Mouse (Mus musculus): ENCODE data around the gene Olig1.

Olig1 gene

GRCm38 (mm10) chr16:91269468-91270211, at the start of gene Olig1:
Gene Olig1 (plus strand): TSS chr16:91269772.
- DNase-seq (ENCODE audit: low spot score in 2 of 2) = peak; percentile 3 to 56

GRCm38 (mm10) chr16:91222171-91222642, 47.4 kb upstream of the Olig1 start:
- no peak for DNase-seq (ENCODE audit: low spot score in 2 of 2)

- DNase-seq (ENCODE audit: low spot score in 2 of 2) = no peak
Measured at GRCm38 (mm10) chr16:91222643-91223271, 46.8 kb upstream of the Olig1 start.

GRCm38 (mm10) chr16:91223327-91224067, 46.1 kb upstream of the Olig1 start:
- no peak for DNase-seq (ENCODE audit: low spot score in 2 of 2)

- no peak for DNase-seq (ENCODE audit: low spot score in 2 of 2)
Measured at GRCm38 (mm10) chr16:91224068-91224402, 45.5 kb upstream of the Olig1 start.

GRCm38 (mm10) chr16:91224481-91225232, 44.9 kb upstream of the Olig1 start:
- DNase-seq (ENCODE audit: low spot score in 2 of 2) = no peak

GRCm38 (mm10) chr16:91225233-91226037, 44.1 kb upstream of the Olig1 start, which contains the start of gene Olig2:
Gene Olig2 (plus strand): TSS chr16:91225457.
- DNase-seq (ENCODE audit: low spot score in 2 of 2) = no peak

- no peak for DNase-seq (ENCODE audit: low spot score in 2 of 2)
Measured at GRCm38 (mm10) chr16:91226038-91226882, 43.3 kb upstream of the Olig1 start.

- no peak for DNase-seq (ENCODE audit: low spot score in 2 of 2)
Measured at GRCm38 (mm10) chr16:91226883-91227759, 42.5 kb upstream of the Olig1 start.

- DNase-seq (ENCODE audit: low spot score in 2 of 2) = no peak
Measured at GRCm38 (mm10) chr16:91227760-91228043, 41.9 kb upstream of the Olig1 start.

- no peak for DNase-seq (ENCODE audit: low spot score in 2 of 2)
Measured at GRCm38 (mm10) chr16:91228238-91229071, 41.1 kb upstream of the Olig1 start.

GRCm38 (mm10) chr16:91229072-91229348, 40.6 kb upstream of the Olig1 start:
- no peak for DNase-seq (ENCODE audit: low spot score in 2 of 2)

GRCm38 (mm10) chr16:91229643-91230042, 39.9 kb upstream of the Olig1 start:
- no peak for DNase-seq (ENCODE audit: low spot score in 2 of 2)

GRCm38 (mm10) chr16:91231781-91232469, 37.6 kb upstream of the Olig1 start:
- DNase-seq (ENCODE audit: low spot score in 2 of 2) = no peak

- DNase-seq (ENCODE audit: low spot score in 2 of 2) = no peak
Measured at GRCm38 (mm10) chr16:91232470-91233240, 36.9 kb upstream of the Olig1 start.

- no peak for DNase-seq (ENCODE audit: low spot score in 2 of 2)
Measured at GRCm38 (mm10) chr16:91233241-91233944, 36.2 kb upstream of the Olig1 start.

GRCm38 (mm10) chr16:91239024-91239423, 30.5 kb upstream of the Olig1 start:
- DNase-seq (ENCODE audit: low spot score in 2 of 2) = no peak

Measured in urinary bladder, postnatal 36 days (tissue).